Mouse (Mus musculus) right cerebral cortex, adult 18-20 months (tissue): ENCODE measurements at regions not wholly inside any gene's neighbourhood (a gene's known extent, or its start where the extent isn't known, plus 50 kb on each side); places are given as distances from the start of the nearest gene placed in this dataset.

ENCODE experiments used
- DNase-seq: peaks from one replicate; pipeline ENCODE4 v3.0.0; 2022; ENCODE audit warnings: mixed read lengths

- DNase-seq = no peak
Measured at GRCm38 (mm10) chr17:4734412-4734881, 259.7 kb upstream of the Arid1b start.

DNA sequence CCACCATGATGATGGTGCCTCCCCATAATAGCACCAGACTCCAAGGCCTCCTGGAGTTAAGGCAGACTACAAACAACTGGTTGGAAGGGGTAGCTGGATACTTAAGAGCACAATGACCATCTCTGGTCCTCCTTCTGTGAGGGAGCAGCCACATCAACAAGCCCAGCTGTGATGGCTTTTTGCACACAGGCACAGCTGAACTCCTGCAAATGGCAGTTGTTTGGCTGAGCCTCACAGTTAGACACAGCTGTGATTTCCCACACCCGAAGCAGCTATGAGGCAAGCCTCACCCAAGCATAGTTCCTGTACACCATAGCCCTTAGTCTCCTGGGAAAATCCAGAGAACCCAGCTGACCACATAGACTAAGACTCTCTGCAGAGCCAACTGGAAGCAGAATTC is 258.9 kb upstream of the Arid1b start:
- no peak for DNase-seq

DNA sequence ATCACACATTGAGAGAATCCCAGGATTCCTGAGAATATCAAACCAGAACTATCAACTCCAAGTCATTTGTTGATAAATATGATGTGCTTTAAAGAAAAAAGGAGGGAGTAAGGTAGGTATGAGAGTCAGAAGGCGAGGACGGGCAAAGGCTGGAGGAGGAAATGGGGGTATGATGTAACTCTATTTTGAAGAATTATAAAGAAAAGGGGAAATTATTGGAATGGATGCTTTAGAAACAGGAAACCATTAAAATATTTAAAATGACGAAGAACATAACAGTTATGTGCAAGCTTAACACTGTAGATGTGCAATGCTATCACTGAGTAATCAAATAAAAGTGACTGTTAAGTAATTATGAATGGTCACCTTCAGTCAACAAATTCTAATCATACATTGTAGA is 257.4 kb upstream of the Arid1b start:
- DNase-seq = no peak

DNA sequence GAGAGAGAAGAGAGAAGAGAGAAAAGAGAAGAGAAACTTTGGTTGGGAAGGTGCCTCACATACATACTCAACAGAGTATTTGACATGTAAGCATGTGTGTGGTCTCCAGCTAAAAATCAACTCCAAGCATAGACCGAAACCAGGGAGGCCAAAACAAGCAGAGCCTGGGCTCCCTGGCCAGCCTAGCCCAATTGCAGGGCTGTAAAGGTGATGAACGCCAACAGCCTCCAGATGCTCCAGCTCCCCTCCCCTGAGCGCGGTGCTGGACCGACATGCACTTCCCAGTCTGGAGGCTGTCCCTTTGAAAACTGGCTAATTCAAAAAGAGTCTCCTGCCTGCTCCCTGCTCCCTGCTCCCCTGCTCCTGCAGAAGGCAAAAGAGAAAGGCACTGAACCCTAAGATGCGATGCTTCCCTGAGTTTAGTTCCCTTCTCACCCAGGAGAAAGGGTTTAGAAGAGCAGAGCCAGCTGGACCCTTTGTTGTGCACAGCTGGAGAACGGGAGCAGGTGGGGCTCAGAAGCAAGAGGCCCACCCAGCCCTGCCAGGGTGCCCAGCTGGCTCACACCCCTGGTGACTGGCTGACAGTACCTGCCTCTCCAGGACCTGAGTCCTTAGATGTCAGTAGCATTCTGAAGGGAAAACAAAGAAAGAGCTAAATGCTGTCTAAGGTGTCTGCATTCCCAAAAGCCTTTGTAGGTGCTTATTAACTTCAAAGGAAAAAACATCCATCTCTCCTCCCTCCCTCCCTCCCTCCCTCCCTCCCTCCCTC is 255.2 kb upstream of the Arid1b start:
- DNase-seq = no peak

DNA sequence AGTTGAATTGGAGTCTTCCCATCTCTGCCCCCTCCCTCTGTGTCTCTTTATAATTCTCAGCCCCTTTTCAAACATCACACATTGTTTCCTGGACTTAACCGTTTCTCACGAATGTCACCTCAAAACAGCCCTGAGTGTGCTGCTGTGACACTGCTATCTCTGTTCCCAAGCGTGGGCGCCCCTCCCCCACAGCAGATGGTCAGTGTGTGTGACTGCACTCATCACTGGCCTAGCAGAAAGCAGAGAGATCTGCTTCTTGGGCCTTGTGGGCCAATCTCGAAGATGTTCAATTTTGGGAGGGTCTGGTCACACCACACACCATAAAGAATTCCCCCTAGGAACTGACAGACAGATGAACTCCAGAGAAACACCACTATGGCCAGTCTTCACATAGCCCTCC is 253.3 kb upstream of the Arid1b start:
- DNase-seq = peak; percentile 15

DNA sequence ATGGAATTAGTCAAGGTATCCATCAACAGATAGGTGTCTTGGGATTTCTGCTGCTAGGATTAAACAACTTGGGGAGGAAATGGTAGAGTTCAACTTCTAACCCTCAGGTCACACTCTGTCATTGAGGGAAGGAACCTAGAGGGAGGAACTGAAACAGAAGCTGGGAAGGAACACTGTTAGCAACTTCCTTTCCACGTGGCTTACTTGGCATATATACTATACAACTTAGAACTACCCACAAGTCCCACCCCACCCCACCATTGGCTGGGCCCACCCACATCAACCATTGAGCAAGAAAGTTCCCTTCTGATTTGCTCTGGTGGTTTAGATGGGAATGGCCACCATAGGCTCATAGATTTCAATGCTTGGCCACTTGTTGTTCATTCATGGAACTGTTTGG is 251.8 kb upstream of the Arid1b start:
- DNase-seq = no peak

DNA sequence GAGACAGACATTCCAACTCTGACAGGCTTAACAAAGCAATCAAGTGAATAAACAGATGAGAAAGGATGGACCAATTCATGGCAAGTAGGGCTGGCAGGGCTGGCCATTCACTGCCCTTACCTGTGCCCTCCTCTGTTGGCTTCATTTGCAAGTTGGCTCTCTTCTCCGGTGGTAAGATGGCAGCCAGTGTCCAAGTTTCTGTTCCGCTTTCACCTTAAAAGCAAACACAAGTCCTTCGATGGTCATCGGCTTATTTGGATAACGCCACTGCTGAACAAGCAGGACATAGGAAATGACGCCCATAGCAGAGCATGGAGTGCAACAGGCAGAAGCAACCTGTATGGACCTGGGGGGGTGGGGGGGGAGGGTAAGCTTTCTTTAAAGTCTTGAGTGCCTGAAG is 231.2 kb upstream of the Arid1b start:
- no peak for DNase-seq

DNA sequence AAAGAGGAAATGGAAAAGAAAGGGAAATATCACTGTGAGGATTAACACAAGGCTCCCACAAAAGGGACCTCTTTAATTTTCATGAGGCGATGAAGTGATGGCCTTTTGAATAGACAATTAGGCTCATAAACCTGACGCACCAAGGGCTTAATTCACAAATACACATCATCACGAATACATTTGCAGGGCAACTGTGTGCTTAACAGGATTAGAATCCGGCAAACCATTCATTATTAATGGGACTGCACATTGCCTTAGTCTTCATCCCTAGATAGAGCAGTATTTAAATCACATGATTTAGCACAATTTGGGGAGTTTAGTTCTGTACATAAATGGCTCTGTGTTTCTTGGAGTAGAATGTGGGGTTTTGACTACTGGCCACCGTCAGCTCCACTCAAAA is 228.4 kb upstream of the Arid1b start:
- DNase-seq = no peak

GRCm38 (mm10) chr17:4767947-4768522 is 226.1 kb upstream of the Arid1b start:
- no peak for DNase-seq

DNA sequence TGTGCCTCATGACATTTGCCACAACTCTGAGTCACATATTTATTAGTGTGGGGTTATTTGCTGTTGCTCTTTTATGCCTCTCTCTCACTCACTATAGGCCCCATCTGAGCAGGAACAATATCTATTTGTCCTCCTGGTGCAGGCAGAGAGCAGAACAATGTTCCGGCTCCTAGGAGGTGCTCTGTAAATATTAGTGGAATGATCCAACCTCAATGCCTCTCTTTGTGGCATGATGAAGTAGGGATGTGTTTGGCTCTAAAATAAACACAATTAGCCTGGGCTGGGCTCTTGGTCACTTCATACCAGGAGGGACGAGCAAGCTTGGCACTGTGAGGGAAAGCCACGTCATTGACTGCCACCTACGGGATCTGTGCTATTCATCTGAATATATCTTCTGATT is 224.8 kb upstream of the Arid1b start:
- DNase-seq = no peak

DNA sequence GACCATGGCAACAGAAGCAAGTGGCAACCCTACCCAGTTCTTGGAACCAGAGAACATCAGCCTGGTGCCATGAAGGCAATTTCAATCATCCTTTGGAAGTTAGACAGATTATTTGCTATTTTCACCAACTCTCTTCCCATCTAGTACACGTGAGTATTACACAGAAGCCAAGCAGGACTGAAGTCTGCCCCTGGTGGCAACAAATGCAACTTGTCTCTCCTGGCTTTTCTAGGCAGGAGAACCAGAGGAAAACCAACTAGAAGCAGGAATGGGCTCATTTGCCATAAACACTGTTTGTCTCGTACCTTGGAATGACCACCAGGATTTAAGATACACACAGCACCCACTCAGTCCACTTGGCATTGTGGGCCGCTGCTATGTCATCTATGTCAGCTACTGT is 224.1 kb upstream of the Arid1b start:
- DNase-seq = no peak

- DNase-seq = peak; percentile 46
Measured at GRCm38 (mm10) chr17:4778161-4778560, 216.0 kb upstream of the Arid1b start.

DNA sequence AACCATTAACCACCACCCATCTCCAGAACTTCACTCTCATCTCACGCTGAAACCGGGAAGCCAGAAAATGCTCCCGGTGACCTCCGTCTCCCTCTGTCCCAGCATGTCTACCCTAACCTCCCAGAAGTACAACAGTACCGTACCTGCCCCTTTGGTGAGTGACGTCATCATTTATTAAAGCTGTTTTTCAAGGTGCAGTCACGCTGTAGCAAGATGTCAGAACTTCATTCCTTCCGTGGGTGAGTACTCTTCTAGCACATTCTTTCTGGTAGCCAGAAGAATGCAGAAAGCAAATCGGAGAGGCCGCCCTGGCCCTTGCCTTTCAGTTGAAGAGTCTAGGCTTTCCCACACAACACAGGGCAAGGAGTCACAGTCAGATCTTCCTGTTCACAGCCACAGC is 215.1 kb upstream of the Arid1b start:
- no peak for DNase-seq

DNA sequence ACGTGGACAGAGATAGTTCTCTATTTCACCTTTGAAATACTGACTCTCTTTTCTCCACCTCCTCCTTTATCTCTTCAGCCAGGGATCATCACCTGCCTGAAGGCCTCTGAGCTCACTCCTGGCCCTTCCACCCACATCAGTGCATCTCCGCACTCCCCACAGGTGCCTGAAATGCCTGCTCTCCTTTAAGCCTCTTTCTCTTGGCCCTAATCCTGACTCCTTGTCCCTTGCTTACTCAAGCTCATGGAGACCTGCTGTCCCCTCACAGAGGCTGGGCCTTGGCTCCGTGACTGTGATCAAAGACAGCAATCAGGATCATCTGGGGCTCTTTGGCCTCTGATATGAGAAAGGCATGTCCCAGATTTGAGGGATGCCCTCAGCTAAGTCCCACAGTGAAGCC is 212.5 kb upstream of the Arid1b start:
- no peak for DNase-seq

DNA sequence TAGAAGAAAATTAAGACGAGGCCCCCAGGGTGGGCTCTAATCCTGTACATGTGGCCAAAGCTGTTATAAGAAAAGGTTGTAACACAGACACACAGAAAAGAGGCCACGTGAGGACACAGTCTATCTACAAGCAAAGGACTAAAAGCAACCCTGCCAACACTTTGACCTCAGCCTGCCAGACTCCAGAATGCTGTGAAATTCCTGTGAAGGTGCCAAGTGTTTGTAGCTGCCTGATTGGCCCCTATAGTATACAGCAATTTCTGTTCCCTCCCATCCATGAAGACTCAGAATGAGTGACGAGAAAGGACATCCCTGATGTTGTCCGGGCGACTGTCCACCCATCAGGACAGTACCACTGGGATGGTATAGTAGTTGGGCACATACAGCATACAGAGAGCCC is 209.8 kb upstream of the Arid1b start:
- DNase-seq = no peak

DNA sequence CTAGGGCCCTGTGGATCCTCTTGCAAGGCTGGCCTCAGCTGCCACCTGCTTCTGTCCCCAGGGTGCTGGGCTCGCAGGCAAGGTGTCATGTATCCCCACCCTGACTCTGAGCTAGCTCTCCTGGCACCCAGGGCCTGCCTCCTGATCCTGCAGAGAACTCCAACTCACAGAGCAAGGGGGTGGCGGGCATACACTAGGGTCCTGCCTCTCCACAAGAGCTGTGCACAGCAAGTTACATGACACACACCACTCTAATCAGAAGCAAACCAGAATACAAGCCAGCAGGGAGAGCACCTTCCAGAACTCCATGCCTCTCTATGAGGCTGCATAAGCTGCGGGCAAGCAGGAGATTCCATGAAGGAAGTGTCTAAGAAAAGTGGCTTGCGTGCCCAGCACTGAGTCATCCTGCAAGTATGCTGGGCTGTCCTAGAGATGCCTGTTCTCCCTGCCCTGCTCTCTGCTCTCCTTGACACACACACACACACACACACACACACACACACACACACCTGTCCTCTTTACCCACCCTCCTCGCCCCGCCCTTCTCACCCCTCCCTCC is 208.8 kb upstream of the Arid1b start:
- DNase-seq = peak; percentile 9

GRCm38 (mm10) chr17:4786524-4786923 is 207.6 kb upstream of the Arid1b start:
- DNase-seq = no peak

DNA sequence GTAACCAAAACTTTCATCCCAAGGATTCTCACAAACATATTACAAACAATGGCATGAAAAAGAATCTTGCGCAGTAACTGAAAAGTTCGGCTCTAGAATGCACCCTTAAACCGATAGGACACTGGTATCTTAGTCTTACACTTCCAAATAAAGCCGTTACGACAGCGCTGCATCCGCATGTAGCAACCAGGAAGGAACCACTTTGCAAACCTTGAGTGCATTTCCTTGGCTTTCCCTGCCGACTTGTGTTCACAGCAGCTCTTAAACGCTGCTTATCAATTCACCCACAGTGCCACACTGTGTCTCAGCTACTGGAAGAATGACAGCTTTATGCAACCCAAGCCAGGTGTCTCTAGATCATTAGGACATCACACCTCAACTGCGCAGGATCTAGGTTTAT is 202.3 kb upstream of the Arid1b start:
- no peak for DNase-seq

DNA sequence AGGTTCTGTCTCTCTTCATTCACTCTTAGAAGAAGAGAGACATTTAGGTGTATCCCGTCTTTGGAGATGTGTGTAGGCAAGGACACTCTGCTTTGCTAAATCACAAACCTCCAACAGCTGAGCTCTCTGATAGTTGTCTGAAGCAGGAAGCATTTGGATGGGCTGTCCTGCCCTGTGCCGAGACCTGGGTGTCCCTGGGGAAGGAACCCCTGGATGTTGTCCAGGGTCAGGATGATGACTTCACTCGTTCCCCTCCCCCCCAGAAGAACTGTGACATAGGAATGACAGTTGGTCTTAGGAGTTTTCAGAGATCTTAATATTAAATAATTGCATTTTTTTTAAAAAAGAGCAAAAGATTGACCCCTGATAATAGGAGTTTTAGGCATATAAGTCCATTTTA is 197.9 kb upstream of the Arid1b start:
- no peak for DNase-seq

- no peak for DNase-seq
Measured at GRCm38 (mm10) chr17:4804013-4804412, 190.1 kb upstream of the Arid1b start.

DNA sequence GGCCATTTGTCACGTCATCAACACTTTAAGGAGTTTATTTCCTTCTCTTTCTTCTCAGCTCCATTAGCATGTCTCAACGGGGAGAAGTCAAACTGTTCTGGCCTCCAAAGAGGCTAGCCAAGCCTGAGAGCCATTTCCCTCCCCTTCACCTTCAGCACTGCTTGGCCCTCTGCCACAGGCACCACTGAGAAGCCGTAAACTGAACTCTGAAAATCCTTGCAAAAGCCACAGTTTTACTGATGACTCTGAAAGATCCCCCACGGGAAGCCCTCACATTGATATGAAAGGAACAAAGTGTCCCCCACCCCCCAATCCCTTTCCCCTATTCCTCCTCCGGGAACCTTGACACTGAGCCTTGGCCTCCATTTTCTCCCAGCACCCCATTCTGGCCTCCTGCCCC is 188.1 kb upstream of the Arid1b start:
- no peak for DNase-seq

DNA sequence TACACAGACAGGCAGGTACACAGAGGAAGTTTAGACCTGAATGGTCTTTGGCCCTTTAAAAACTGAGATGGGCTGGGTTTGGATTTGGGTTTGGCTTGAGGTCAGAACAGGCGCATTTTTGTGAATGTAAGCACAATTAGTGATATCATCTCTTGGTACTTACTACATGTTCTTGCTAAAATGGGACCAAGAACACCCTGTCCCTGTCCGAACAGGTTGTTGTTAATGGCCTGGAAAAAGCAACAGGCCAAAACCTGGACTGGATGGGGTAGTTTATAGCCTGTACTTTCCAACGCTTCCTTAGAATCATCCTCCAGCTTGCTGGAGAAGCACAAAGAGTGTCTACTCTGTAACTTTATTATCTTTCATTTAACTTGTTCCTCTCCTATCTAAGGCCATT is 185.2 kb upstream of the Arid1b start:
- DNase-seq = no peak

- no peak for DNase-seq
Measured at GRCm38 (mm10) chr17:4813232-4813631, 180.9 kb upstream of the Arid1b start.

DNA sequence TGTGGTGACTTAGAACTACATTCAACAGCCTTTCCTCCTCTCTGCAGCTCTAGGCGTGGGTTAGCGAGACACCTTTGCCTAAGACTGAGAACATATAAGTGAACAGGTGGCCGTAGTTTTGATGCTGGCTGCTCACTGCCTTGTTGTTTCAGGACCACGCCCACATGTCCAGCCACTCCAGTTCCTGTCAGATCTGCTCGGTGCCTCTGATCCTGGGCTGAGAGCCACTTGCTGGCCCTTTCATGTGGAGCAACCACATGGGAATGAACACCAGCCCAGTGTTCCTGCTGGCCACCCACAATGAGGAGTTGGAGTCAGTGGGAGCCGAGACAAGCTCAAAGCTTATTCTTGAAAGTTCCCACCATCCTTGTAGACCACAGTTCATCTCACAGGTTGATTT is 180.5 kb upstream of the Arid1b start:
- no peak for DNase-seq
